Mouse (Mus musculus) embryonic stem cell, embryonic (primary cell): ENCODE results near the gene Atp12a.

Experiments
- CTCF ChIA-PET, 4 experiments: fragments of 300-600 bp in 2 of 4; fragments of 350-600 bp in 2 of 4; sonication (Branson Sonifier 250); formaldehyde crosslinking; loops; one replicate each; lab custom pipeline; 2022; ENCODE audit warnings: inconsistent platforms in 2 of 4; lab: Charles Lee
- POLR2A ChIA-PET, 4 experiments: fragments of 300-600 bp in 2 of 4; fragments of 350-600 bp in 2 of 4; sonication (Branson Sonifier 250); formaldehyde crosslinking; loops; one replicate each; lab custom pipeline; 2022; ENCODE audit warnings: antibody characterized with exemption in 4 of 4, inconsistent platforms in 1 of 4; lab: Charles Lee

Atp12a gene

DNA sequence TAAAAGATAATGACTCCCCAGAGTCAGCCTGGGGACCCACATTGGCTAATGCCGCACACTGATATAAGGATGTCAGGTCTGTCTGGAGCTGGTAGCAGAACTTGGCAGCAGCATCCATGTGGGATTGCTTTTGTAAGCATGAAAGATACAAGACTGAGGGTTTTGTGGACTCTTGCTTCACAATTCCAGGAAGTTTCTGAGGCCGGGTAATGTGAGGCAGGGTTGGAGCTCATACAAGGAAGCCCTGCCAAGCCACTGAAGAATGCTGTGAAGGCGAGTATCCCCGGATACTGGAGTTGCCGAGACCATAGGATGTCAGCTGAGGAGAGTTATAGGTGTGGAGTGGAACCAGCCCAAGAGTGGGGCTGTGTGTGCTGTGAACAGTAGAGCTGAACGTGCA lies 5.7 kb upstream of the Atp12a start:
- ChIA-PET POLR2A (interaction anchor here in 1 of 4 experiments (0.6 to 1.1 kb wide), 3 partner anchors 32 to 868 kb away, joined by 3 to 6 read pairs (median 3); no protein-coding TSS in a partner anchor), CTCF (interaction anchor here in 2 of 4 experiments (0.5 to 1.7 kb wide), 3 partner anchors 17 to 167 kb away, joined by 3 to 4 read pairs (median 3); no protein-coding TSS in a partner anchor)

DNA sequence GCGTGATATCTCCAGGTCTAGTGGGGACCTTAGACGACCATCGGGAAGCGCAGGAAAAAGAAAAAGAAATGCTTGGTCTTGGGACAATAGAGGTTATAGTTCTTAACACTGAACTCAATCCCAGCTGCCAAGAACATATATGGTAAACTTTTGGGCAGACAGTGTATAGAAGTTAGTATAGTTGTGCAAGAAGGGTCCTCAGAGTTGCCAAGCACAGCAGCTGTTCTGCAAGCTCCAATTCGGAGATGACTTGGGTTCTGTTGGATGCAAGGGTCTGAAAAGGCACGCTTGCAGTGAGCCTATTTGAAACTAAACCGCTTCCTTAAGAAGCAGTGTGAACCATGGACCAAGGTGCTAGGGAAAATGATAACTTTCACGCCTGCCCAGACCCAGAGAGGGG lies 424 bp downstream of the Atp12a start:
- ChIA-PET CTCF (interaction anchor here (1.1 to 2.8 kb wide), 4 partner anchors 10 to 13 kb away, joined by 4 to 14 read pairs (median 8); no protein-coding TSS in a partner anchor), POLR2A (interaction anchor here in 3 of 4 experiments (0.7 to 1.7 kb wide), 5 partner anchors 10 to 511 kb away, joined by 3 to 7 read pairs (median 4); no protein-coding TSS in a partner anchor)

GRCm38 (mm10) chr14:56366712-56367111 lies 1.8 kb downstream of the Atp12a start:
- CTCF ChIA-PET, result interaction anchor here (0.6 to 1.7 kb wide), 12 partner anchors 9 to 1061 kb away, joined by 3 to 21 read pairs (median 5); no protein-coding TSS in a partner anchor
- POLR2A ChIA-PET, result interaction anchor here in 2 of 4 experiments (0.6 to 1.7 kb wide), 5 partner anchors 9 to 1707 kb away, joined by 3 to 5 read pairs (median 4); no protein-coding TSS in a partner anchor

- ChIA-PET POLR2A (no interaction called here), CTCF (interaction anchor here in 2 of 4 experiments (1.2 to 1.8 kb wide), 2 partner anchors 17 to 165 kb away, joined by 3 to 4 read pairs; no protein-coding TSS in a partner anchor)
These were observed 4.0 kb downstream of the Atp12a start for GRCm38 (mm10) chr14:56368834-56369233.

GRCm38 (mm10) chr14:56375731-56376130 lies 10.9 kb downstream of the Atp12a start:
- ChIA-PET POLR2A (interaction anchor here in 2 of 4 experiments (0.5 to 1.2 kb wide), 7 partner anchors 10 to 681 kb away, joined by 3 to 5 read pairs (median 4); partner anchors contain the start of gene Atp12a (in 1 of the 2)), CTCF (interaction anchor here (0.5 to 1.7 kb wide), 73 partner anchors 8 to 1242 kb away, joined by 3 to 22 read pairs (median 4); partner anchors contain the start of genes Atp12a (in 3 of the 4) and Gja3 (in 2 of the 4))

DNA sequence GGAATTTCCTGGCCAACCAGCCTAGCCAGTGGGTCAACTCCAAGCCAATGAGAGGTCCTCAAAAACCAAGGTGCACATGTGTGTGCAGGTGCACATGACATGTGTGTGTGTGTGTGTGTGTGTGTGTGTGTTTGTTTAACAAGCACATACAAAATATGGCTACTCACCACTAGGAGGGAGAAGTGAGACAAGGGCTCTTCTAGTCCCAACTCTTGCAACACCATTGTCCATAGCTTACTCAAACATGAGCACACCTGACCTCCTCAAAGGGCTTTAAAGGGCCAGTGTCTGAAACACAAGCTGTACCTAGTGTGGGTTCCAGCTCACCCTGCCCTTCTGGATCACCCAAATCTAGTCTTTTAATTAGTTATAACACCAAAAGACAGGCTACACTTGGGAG lies 12.9 kb downstream of the Atp12a start:
- ChIA-PET POLR2A (interaction anchor here in 2 of 4 experiments (0.6 kb wide), 2 partner anchors 260 to 1534 kb away, joined by 3 to 5 read pairs; no protein-coding TSS in a partner anchor), CTCF (interaction anchor here (0.6 to 1.8 kb wide), 8 partner anchors 12 to 415 kb away, joined by 3 to 6 read pairs (median 4); no protein-coding TSS in a partner anchor)

DNA sequence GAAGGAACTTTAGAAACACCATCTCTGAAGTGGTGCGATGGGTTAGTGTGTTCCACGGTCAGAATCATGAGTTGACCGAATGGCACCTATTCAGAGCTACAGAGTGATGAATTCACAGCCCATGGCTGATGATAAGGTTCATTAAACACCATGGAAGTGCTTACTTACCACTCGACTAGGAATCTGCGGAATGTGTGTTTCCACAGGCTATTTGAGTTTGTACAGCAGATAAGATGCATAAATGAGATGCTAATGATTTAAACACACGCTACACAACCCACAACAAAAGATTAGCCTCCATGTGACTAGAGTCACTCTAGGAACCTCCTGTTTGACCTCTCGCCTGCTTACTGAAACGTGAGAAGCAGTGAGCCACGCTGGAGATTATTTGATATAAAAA lies 14.5 kb downstream of the Atp12a start:
- ChIA-PET POLR2A (interaction anchor here in 1 of 4 experiments (1.1 kb wide), 1 partner anchor 289 kb away, joined by 3 read pairs; the partner anchor contains the start of gene Mphosph8), CTCF (interaction anchor here in 1 of 4 experiments (0.9 kb wide), 1 partner anchor 65 kb away, joined by 3 read pairs; no protein-coding TSS in a partner anchor)

DNA sequence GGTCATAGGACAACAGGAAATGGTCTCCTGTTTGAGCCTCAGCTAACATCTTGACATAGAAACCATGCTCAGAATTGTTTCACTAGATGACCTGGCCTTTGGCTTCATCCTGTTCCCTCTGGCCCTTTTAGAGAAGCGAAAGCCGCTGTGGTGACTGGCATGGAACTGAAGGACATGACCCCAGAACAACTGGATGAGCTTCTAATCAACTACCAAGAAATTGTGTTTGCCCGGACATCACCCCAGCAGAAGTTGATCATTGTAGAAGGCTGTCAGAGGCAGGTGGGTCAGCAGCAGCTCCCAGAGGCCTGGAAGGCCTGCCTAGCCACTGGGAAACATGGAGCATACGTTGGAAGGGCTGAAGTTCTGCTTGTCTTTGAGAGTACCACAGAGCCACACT lies 17.5 kb downstream of the Atp12a start:
- ChIA-PET POLR2A (interaction anchor here in 1 of 4 experiments (0.6 kb wide), 1 partner anchor 442 kb away, joined by 5 read pairs; no protein-coding TSS in a partner anchor), CTCF (interaction anchor here in 1 of 4 experiments (0.6 kb wide), 1 partner anchor 501 kb away, joined by 5 read pairs; no protein-coding TSS in a partner anchor)

- ChIA-PET POLR2A (interaction anchor here in 1 of 4 experiments (0.6 kb wide), 1 partner anchor 10 kb away, joined by 3 read pairs; no protein-coding TSS in a partner anchor), CTCF (interaction anchor here (0.5 to 1.7 kb wide), 5 partner anchors 11 to 390 kb away, joined by 3 to 7 read pairs (median 5); no protein-coding TSS in a partner anchor)
These were observed 25.4 kb downstream of the Atp12a start for GRCm38 (mm10) chr14:56390247-56390646.

GRCm38 (mm10) chr14:56393704-56394312 lies 28.9 kb downstream of the Atp12a start:
- ChIA-PET CTCF (no interaction called here), POLR2A (no interaction called here)

DNA sequence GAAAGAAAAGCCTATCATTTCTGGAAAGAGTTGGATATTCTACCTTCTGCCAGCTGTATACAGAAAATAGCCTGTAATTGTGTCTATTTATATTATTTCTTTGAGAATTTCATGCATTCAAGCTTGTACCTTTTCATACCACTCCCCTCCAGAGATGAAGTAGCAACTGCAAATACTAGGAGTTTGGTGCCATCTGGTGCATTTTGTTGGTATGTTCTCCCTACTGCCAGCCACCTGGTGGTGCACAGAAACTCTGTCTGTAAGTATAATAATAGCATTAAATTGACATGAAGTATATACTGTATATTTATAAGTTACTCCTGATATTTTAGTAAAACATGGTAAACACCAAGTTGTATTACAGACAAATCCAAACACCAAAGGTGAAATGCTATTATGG lies 33.1 kb downstream of the Atp12a start:
- ChIA-PET CTCF (interaction anchor here in 3 of 4 experiments (0.6 to 1.7 kb wide), 10 partner anchors 21 to 761 kb away, joined by 3 to 12 read pairs (median 4); no protein-coding TSS in a partner anchor), POLR2A (interaction anchor here in 1 of 4 experiments (0.6 kb wide), 1 partner anchor 59 kb away, joined by 4 read pairs; no protein-coding TSS in a partner anchor)

DNA sequence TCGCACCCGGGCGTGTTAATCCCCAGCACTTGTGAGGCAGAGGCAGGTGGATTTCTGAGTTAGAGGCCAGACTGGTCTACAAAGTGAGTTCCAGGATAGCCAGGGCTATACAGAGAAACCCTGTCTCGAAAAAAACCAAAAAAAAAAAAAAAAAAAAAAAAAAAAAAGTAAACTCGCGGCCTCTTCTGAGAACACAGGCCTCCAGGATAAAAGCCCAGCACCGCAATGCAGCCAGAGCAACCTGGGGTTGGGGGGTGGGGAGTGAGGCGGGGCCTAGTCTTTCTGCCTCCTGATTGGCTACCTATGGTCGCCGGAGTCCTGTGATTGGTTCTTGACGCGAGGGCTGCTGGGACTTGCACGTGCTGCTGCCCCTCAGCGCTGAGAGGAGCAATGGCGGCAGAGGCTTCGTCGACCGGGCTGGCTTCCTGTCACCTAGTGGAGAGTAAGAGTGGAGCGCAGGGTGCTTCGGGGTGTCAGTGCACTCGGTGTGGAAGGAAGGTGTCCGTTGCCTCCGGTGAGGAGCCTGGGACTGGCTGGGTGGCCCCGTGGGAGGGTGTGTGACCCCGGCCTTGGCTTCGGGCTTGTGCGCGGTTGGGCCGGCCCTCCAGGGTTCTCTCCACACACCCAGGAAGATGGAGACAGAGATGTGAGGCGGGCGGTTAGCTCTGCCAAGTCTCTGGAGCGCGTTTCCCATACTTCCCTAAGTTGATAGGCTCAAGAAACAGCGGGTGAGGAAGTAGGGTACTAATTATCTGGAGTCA lies 37.6 kb downstream of the Atp12a start, which contains the start of gene Rnf17:
TSS of gene Rnf17 (plus strand) at position 271 of the 761 bp plus-strand sequence.
- ChIA-PET POLR2A (interaction anchor here in 2 of 4 experiments (0.6 to 1.4 kb wide), 5 partner anchors 15 to 1112 kb away, joined by 3 to 5 read pairs (median 3); no protein-coding TSS in a partner anchor), CTCF (interaction anchor here in 1 of 4 experiments (0.7 kb wide), 1 partner anchor 27 kb away, joined by 3 read pairs; no protein-coding TSS in a partner anchor)

GRCm38 (mm10) chr14:56403072-56403375 lies 38.2 kb downstream of the Atp12a start:
- POLR2A ChIA-PET, result interaction anchor here in 1 of 4 experiments (0.6 to 1.4 kb wide), 2 partner anchors 15 to 21 kb away, joined by 3 to 5 read pairs; no protein-coding TSS in a partner anchor
- CTCF ChIA-PET, result interaction anchor here in 1 of 4 experiments (0.7 kb wide), 1 partner anchor 27 kb away, joined by 3 read pairs; no protein-coding TSS in a partner anchor
